Mouse (Mus musculus): ENCODE measurements at regions not wholly inside any gene's neighbourhood (a gene's known extent, or its start where the extent isn't known, plus 50 kb on each side); places are given as distances from the start of the nearest gene placed in this dataset.

DNA sequence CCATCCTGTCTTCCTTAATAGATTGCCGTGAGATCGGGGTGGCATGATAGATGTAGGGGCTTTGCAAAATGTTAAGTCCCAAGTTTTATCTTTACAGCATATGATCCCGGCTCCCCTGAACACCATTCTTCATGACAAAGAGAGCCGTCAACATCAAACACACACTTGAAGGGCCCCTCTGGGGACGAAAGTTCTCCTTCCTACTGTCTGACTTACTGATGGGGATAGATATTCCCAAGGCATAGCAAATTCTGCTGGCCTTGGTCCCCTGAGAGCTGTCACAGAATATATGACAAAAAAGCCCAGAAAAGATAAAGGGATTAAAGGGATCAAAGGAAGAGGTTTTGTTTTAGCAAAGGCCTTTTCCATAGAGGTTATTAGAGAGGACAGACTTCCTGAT, 130.9 kb downstream of the Srek1 start:
- TF ChIP-seq CTCF (IDR thresholded peaks at IDR 0.05; ENCODE audit: borderline replicate concordance, insufficient read depth, low read depth, low read length) (no peak), POLR2A (IDR thresholded peaks at IDR 0.05; ENCODE audit: borderline replicate concordance, insufficient read depth, low read length) (no peak)

Data from cerebellum, adult 2 months (tissue).